Mouse (Mus musculus) brain, embryonic 14.5 days (tissue): ENCODE results near the gene Gas2.

Experiments
- CTCF ChIP-seq: fragments of 200-500 bp; IDR thresholded peaks from 2 replicates; pipeline ENCODE4 v1.5.1; 2012; ENCODE audit warnings: inconsistent platforms, mild to moderate bottlenecking, moderate library complexity, borderline replicate concordance; ENCODE audit not compliant: insufficient read depth, insufficient read length; ENCODE audit errors: extremely low read depth
- POLR2A ChIP-seq: fragments of 200-500 bp; IDR thresholded peaks from 2 replicates; pipeline ENCODE4 v1.6.1; 2012; ENCODE audit warnings: mild to moderate bottlenecking, inconsistent platforms, borderline replicate concordance; ENCODE audit not compliant: poor library complexity, insufficient read depth, insufficient read length, severe bottlenecking; ENCODE audit errors: extremely low read depth

- TF ChIP-seq CTCF (no peak), POLR2A (no peak)
Measured at GRCm38 (mm10) chr7:51872041-51872440, 10.2 kb downstream of the Gas2 start.
